Mouse (Mus musculus): ENCODE measurements at regions not wholly inside any gene's neighbourhood (a gene's known extent, or its start where the extent isn't known, plus 50 kb on each side); places are given as distances from the start of the nearest gene placed in this dataset.

DNA sequence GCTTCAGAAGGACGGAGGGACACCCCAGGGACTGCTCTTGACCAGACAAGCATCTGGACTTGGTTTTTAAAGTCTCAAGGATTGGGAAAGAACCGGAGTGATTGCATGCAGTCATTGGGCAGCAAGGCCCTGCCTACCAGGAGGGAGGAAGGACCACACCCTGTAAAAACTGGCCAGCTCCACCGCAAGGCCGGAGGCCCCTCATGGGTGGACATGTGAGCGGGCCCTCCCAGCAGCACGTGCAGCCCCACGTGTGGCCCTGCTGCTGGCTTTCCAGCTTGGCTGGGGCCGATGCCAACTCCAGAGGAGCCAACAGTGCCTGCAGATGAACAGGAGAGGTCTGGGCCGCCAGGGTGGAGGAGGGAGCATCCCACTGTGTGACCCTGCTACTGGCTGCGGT, 83.2 kb downstream of the Lsm3 start:
- DNase-seq (ENCODE audit: extremely low spot score in 1 of 2, low spot score in 2 of 2), result peak; percentile 58 to 72
- intact Hi-C loops (cut with DNase I), result no loop called here
- no peak overlapping the region for H3K27ac ChIP-seq
- H3K4me3 ChIP-seq, result no peak overlapping the region
- TF ChIP-seq CTCF (IDR thresholded peaks at IDR 0.05), result no peak; the same call in 1 of the 2 replicates

DNA sequence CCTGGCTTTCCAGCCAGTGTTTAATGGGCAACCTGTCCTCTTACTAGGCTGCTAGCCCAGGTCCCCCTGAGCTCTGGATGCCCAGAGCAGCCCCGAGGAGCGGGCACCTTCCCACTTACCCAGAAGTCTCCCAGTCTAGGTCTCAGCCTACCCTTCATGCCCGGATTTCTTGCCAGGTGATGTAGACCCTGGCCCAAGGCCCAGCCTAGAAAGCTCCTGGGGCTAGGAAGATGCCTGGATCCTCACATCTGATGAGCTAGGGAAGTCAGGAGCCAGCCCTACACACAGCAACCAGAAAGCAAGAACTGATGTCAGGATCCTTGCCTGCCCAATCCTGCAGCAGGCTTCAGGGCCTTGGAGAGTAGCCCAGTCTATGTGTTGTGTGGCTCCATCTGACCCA, 83.7 kb upstream of the Slc6a6 start:
- no peak for TF ChIP-seq CTCF (IDR thresholded peaks at IDR 0.05)
- DNase-seq (ENCODE audit: extremely low spot score in 1 of 2, low spot score in 2 of 2), result no peak

GRCm38 (mm10) chr6:91606634-91607215, 77.1 kb upstream of the Slc6a6 start:
- intact Hi-C loops (cut with DNase I), result no loop called here
- H3K27ac ChIP-seq, result no peak overlapping the region
- no peak for TF ChIP-seq CTCF (IDR thresholded peaks at IDR 0.05)
- H3K4me3 ChIP-seq, result no peak overlapping the region
- no peak for DNase-seq (ENCODE audit: extremely low spot score in 1 of 2, low spot score in 2 of 2)

More for the DNA sequence above, 83.7 kb upstream of the Slc6a6 start:
- H3K27ac ChIP-seq, result no peak overlapping the region
- H3K4me3 ChIP-seq, result no peak overlapping the region
- intact Hi-C loops (cut with DNase I), result no loop called here

DNA sequence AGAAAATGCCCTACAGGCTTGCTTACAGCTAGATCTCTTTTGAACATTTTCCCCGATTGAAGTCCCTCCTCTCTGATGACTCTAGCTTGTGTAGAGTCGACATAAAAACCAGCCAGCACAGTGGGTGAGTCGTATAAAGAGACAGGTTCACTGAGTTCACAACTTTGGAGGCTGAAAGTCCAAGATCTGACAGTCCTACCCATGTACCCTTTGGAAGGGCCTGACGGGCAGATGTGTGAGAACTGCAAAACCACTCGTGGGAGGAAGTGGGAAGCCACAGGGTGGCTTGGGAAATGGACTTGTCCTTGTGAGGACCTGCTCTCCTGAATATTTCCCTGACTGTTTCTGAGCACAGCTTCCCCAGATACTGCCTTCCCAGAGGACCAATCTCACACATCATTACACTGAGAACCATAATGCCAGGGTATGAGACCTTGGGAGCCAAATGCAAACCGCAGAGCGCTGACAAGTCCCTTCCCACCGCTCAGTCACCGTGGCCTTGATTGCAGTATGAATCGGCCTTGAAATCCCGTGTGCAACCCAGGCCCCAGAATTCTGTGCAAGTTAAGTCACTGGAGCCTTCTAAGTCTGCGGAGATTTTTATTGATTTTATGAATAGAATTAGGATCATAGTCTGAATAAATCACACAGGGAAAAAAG, 76.1 kb upstream of the Slc6a6 start:
- H3K4me3 ChIP-seq, result no peak overlapping the region
- no peak for TF ChIP-seq CTCF (IDR thresholded peaks at IDR 0.05)
- no peak for DNase-seq (ENCODE audit: extremely low spot score in 1 of 2, low spot score in 2 of 2)
- no peak overlapping the region for H3K27ac ChIP-seq
- intact Hi-C loops (cut with DNase I), result no loop called here

GRCm38 (mm10) chr6:91609671-91610070, 74.2 kb upstream of the Slc6a6 start:
- H3K27ac ChIP-seq, result no peak overlapping the region
- no peak for TF ChIP-seq CTCF (IDR thresholded peaks at IDR 0.05)
- intact Hi-C loops (cut with DNase I), result no loop called here
- DNase-seq (ENCODE audit: extremely low spot score in 1 of 2, low spot score in 2 of 2), result no peak
- H3K4me3 ChIP-seq, result no peak overlapping the region

DNA sequence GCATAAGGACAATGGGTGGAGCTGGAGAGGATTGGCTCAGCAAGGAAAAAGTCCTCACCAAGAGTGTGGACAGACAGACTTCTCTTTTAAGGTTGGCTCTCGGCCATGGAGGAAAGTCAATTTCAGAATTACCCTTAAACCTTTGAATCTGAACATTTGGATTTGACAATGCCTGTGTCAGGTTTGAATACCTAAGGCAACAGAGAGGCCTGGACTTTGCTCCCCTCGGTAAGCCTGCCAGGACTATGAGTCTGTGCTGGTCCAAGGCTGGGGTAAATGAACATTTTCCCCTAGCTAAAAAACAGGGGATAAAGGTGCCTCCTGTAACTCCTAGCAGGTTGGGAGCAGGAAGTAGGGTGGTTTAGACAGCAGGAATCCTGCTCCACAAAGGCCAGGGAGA, 68.8 kb upstream of the Slc6a6 start:
- Histone ChIP-seq H3K4me3 (no peak overlapping the region), H3K27ac (no peak overlapping the region)
- TF ChIP-seq CTCF (IDR thresholded peaks at IDR 0.05), result no peak
- intact Hi-C loops (cut with DNase I), result no loop called here
- no peak for DNase-seq (ENCODE audit: extremely low spot score in 1 of 2, low spot score in 2 of 2)

GRCm38 (mm10) chr6:91616541-91616940, 67.3 kb upstream of the Slc6a6 start:
- peak overlapping the region; percentile 60; the same call in 1 of the 2 replicates for H3K27ac ChIP-seq
- intact Hi-C loops (cut with DNase I), result no loop called here
- H3K4me3 ChIP-seq, result no peak overlapping the region
- no peak for TF ChIP-seq CTCF (IDR thresholded peaks at IDR 0.05)
- DNase-seq (ENCODE audit: extremely low spot score in 1 of 2, low spot score in 2 of 2), result no peak

DNA sequence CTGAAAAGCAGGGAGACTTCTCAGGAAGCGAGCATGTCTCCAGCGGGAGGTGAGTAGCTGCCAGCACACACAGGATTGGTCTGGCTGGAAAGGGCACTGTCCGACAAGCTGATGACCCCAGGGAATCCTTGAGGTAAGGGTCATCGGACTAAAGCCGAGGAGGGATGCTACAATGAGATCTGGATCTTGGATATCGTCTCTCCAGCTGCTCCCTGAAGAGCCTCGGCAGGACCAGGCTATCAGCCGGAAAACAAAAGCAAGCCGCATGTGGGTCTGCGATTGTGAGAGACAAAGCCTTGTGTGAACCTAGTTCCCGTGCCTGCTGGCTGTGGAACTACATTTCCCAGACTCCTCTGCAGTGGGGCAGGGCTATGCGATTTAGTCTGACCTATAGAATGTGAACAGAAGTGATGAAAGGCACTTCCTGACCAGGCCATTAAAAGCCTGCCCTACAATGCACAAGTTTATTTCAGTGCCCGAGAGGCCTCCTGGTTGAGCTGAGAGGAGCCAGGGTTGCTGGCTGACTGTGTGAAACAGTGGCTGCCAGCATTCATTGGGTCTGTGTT, 66.7 kb upstream of the Slc6a6 start:
- peak overlapping the region; percentile 24 for H3K4me3 ChIP-seq
- intact Hi-C loops (cut with DNase I), result no loop called here
- TF ChIP-seq CTCF (IDR thresholded peaks at IDR 0.05), result no peak

GRCm38 (mm10) chr6:91617685-91618084, 66.2 kb upstream of the Slc6a6 start:
- intact Hi-C loops (cut with DNase I), result no loop called here
- no peak for DNase-seq (ENCODE audit: extremely low spot score in 1 of 2, low spot score in 2 of 2)
- TF ChIP-seq CTCF (IDR thresholded peaks at IDR 0.05), result no peak
- Histone ChIP-seq H3K4me3 (no peak overlapping the region), H3K27ac (peak overlapping the region; percentile 60; the same call in 1 of the 2 replicates)

More for the DNA sequence above, 66.7 kb upstream of the Slc6a6 start:
- peak overlapping the region; percentile 60 for H3K27ac ChIP-seq
- peak; percentile 51 to 64 for DNase-seq (ENCODE audit: extremely low spot score in 1 of 2, low spot score in 2 of 2)

DNA sequence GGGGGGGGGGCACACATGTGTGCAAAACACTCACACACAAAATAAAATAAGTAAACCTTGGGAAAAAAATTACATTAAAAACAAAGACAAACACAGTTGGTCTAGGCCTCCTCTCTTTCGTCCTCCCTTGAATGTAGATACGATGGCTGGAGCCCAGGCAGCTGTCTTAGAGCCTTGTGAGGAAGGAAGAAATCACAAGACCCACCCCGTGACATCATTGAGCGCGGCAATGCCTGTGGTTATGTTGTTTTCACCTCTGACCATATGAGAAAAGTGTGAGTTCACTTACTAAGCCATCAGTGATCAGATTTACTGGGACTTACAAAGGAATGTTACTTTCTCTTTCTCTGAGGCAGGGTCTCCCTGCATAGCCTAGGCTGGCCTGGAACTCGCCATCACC, 64.8 kb upstream of the Slc6a6 start:
- TF ChIP-seq CTCF (IDR thresholded peaks at IDR 0.05), result no peak
- intact Hi-C loops (cut with DNase I), result no loop called here
- no peak for DNase-seq (ENCODE audit: extremely low spot score in 1 of 2, low spot score in 2 of 2)

GRCm38 (mm10) chr6:91619735-91620732, 63.8 kb upstream of the Slc6a6 start:
- Histone ChIP-seq H3K4me3 (no peak overlapping the region), H3K27ac (no peak overlapping the region)
- intact Hi-C loops (cut with DNase I), result no loop called here
- DNase-seq (ENCODE audit: extremely low spot score in 1 of 2, low spot score in 2 of 2), result no peak
- TF ChIP-seq CTCF (IDR thresholded peaks at IDR 0.05), result no peak

More for the DNA sequence above, 64.8 kb upstream of the Slc6a6 start:
- H3K4me3 ChIP-seq, result no peak overlapping the region
- H3K27ac ChIP-seq, result no peak overlapping the region

- H3K27ac ChIP-seq, result no peak overlapping the region
- intact Hi-C loops (cut with DNase I), result no loop called here
- H3K4me3 ChIP-seq, result no peak overlapping the region
- TF ChIP-seq CTCF (IDR thresholded peaks at IDR 0.05), result no peak
- DNase-seq (ENCODE audit: extremely low spot score in 1 of 2, low spot score in 2 of 2), result no peak
Measured at GRCm38 (mm10) chr6:91621437-91621836, 62.4 kb upstream of the Slc6a6 start.
